Mouse (Mus musculus) embryonic fibroblast, embryonic 13.5 days (primary cell): ENCODE results near the gene Fam207a.

Experiments
- CTCF ChIP-seq: IDR thresholded peaks from 2 replicates; pipeline ENCODE4 v1.5.1; 2011; ENCODE audit warnings: mild to moderate bottlenecking, control low read depth, low read length, moderate library complexity, borderline replicate concordance; ENCODE audit not compliant: insufficient read depth
- POLR2A ChIP-seq: IDR thresholded peaks from 2 replicates; pipeline ENCODE4 v1.6.1; 2011; ENCODE audit warnings: low read depth, mild to moderate bottlenecking, control low read depth, low read length, moderate library complexity

- TF ChIP-seq CTCF (no peak), POLR2A (no peak)
Measured at GRCm38 (mm10) chr10:77476907-77477306, 38.7 kb downstream of the Fam207a start.
